Mouse (Mus musculus) thymus, postnatal 25 days (tissue): ENCODE measurements at regions not wholly inside any gene's neighbourhood (a gene's known extent, or its start where the extent isn't known, plus 50 kb on each side); places are given as distances from the start of the nearest gene placed in this dataset.
"Not testable (repeated sequence)": the region's sequence is repeated elsewhere in the genome, so short reads cannot be mapped to it uniquely, and the experiment has no call there.

Experiments used
- DNase-seq: peaks from one replicate; pipeline ENCODE4 v3.0.0; 2022

GRCm38 (mm10) chr9:83728428-83728827, 77.6 kb downstream of the Elovl4 start:
- DNase-seq, result no peak

GRCm38 (mm10) chr9:83727462-83728189, 78.5 kb downstream of the Elovl4 start:
- peak; percentile 22 for DNase-seq

GRCm38 (mm10) chr9:83726979-83727378, 79.1 kb downstream of the Elovl4 start:
- no peak for DNase-seq

- DNase-seq, result no peak
Measured at GRCm38 (mm10) chr9:83726105-83726504, 80.0 kb downstream of the Elovl4 start.

GRCm38 (mm10) chr9:83725545-83725944, 80.5 kb downstream of the Elovl4 start:
- no peak for DNase-seq

GRCm38 (mm10) chr9:83720982-83721381, 85.1 kb downstream of the Elovl4 start:
- DNase-seq, result no peak

GRCm38 (mm10) chr9:83719811-83720210, 86.3 kb downstream of the Elovl4 start:
- DNase-seq, result no peak

GRCm38 (mm10) chr9:83718084-83718483, 88.0 kb downstream of the Elovl4 start:
- DNase-seq, result not testable (repeated sequence)

GRCm38 (mm10) chr9:83716101-83716763, 89.8 kb downstream of the Elovl4 start:
- DNase-seq, result no peak

GRCm38 (mm10) chr9:83707361-83707760, 98.7 kb downstream of the Elovl4 start:
- no peak for DNase-seq

GRCm38 (mm10) chr9:83706071-83706470, 100.0 kb downstream of the Elovl4 start:
- DNase-seq, result no peak

- no peak for DNase-seq
Measured at GRCm38 (mm10) chr9:83704186-83704585, 101.9 kb downstream of the Elovl4 start.

- DNase-seq, result no peak
Measured at GRCm38 (mm10) chr9:83700916-83701315, 105.2 kb downstream of the Elovl4 start.

GRCm38 (mm10) chr9:83700056-83700455, 106.0 kb downstream of the Elovl4 start:
- no peak for DNase-seq

- DNase-seq, result peak; percentile 26
Measured at GRCm38 (mm10) chr9:83691332-83692198, 114.5 kb downstream of the Elovl4 start.
